Mouse (Mus musculus): ENCODE results near the gene Hnrnpdl. TPM values are rescaled to one million over a fixed set of nuclear protein-coding genes. Genes with fewer than 3 reads are reported as not detected.

Hnrnpdl gene
- polyA plus RNA-seq, 1 experiment from 2014 or later = 268 TPM

GRCm38 (mm10) chr5:100042467-100042866, 3.0 kb upstream of the Hnrnpdl start:
- Histone ChIP-seq H3K27me3 (ENCODE audit: control insufficient read depth, insufficient read depth, low read length) (no peaks in the 10 kb centered on the region), H3K4me3 (ENCODE audit: low read depth, low read length) (no peak overlapping the region), H3K4me2 (replicated peaks; ENCODE audit: low read depth, low read length) (no peak overlapping the region), H3K27ac (ENCODE audit: low read depth, low read length) (no peak overlapping the region), H3K9me3 (ENCODE audit: control insufficient read depth, low read length) (no peaks in the 10 kb centered on the region), H3K36me3 (ENCODE audit: control insufficient read depth, insufficient read depth, low read length) (no peaks in the 10 kb centered on the region), H3K9ac (ENCODE audit: low read depth, low read length) (no peak overlapping the region), H3K4me1 (replicated peaks; ENCODE audit: control insufficient read depth, insufficient read depth, low read length) (peaks cover 2% of the 10 kb centered on the region)
- DNase-seq (ENCODE audit: low spot score) (no peak), ATAC-seq (ENCODE audit: low FRiP score) (no peak)
- 95% methylated on average over 8 of the region's 8 CpGs for WGBS

GRCm38 (mm10) chr5:100041272-100041671, 1.8 kb upstream of the Hnrnpdl start:
- H3K4me1 ChIP-seq (replicated peaks; ENCODE audit: control insufficient read depth, insufficient read depth, low read length) = no peaks in the 10 kb centered on the region; the same call in none of the 2 replicates
- ATAC-seq (ENCODE audit: low FRiP score) (no peak), DNase-seq (ENCODE audit: low spot score) (no peak)
- no peaks in the 10 kb centered on the region for H3K27me3 ChIP-seq (ENCODE audit: control insufficient read depth, insufficient read depth, low read length)
- no peak overlapping the region for H3K9ac ChIP-seq (ENCODE audit: low read depth, low read length)
- no peak overlapping the region for H3K4me2 ChIP-seq (replicated peaks; ENCODE audit: low read depth, low read length)
- WGBS = 58% methylated on average over 4 of the region's 4 CpGs
- no peak overlapping the region for H3K4me3 ChIP-seq (ENCODE audit: low read depth, low read length)
- no peaks in the 10 kb centered on the region for H3K36me3 ChIP-seq (ENCODE audit: control insufficient read depth, insufficient read depth, low read length)
- no peak overlapping the region for H3K27ac ChIP-seq (ENCODE audit: low read depth, low read length)
- H3K9me3 ChIP-seq (ENCODE audit: control insufficient read depth, low read length) = no peaks in the 10 kb centered on the region

- Histone ChIP-seq H3K9ac (ENCODE audit: low read depth, low read length) (peak overlapping the region; percentile 82), H3K27me3 (ENCODE audit: control insufficient read depth, insufficient read depth, low read length) (no peaks in the 10 kb centered on the region), H3K27ac (ENCODE audit: low read depth, low read length) (peak overlapping the region; percentile 74), H3K4me1 (replicated peaks; ENCODE audit: control insufficient read depth, insufficient read depth, low read length) (no peaks in the 10 kb centered on the region; the same call in none of the 2 replicates), H3K9me3 (ENCODE audit: control insufficient read depth, low read length) (no peaks in the 10 kb centered on the region), H3K4me2 (replicated peaks; ENCODE audit: low read depth, low read length) (peak overlapping the region; percentile 66), H3K36me3 (ENCODE audit: control insufficient read depth, insufficient read depth, low read length) (peaks cover 5% of the 10 kb centered on the region; the same call in 1 of the 2 replicates), H3K4me3 (ENCODE audit: low read depth, low read length) (peak overlapping the region; percentile 97)
- DNase-seq (ENCODE audit: low spot score) = no peak
- ATAC-seq (ENCODE audit: low FRiP score) = no peak
- WGBS = 1% methylated on average over 19 of the region's 19 CpGs
These were observed 869 bp upstream of the Hnrnpdl start for GRCm38 (mm10) chr5:100040281-100040784.

- peak; percentile 75 for ATAC-seq (ENCODE audit: low FRiP score)
- peak overlapping the region; percentile 100 for H3K9ac ChIP-seq (ENCODE audit: low read depth, low read length)
These were observed 506 bp downstream of the Hnrnpdl start for GRCm38 (mm10) chr5:100038714-100039601.

GRCm38 (mm10) chr5:100037965-100038713, 1.3 kb downstream of the Hnrnpdl start:
- ATAC-seq (ENCODE audit: low FRiP score) (peak; percentile 42), DNase-seq (ENCODE audit: low spot score) (peak; percentile 93)
- Histone ChIP-seq H3K4me3 (ENCODE audit: low read depth, low read length) (peak overlapping the region; percentile 97), H3K36me3 (ENCODE audit: control insufficient read depth, insufficient read depth, low read length) (peaks cover 5% of the 10 kb centered on the region; the same call in 1 of the 2 replicates), H3K4me2 (replicated peaks; ENCODE audit: low read depth, low read length) (peak overlapping the region; percentile 91), H3K9me3 (ENCODE audit: control insufficient read depth, low read length) (no peaks in the 10 kb centered on the region), H3K4me1 (replicated peaks; ENCODE audit: control insufficient read depth, insufficient read depth, low read length) (peaks cover 2% of the 10 kb centered on the region), H3K27ac (ENCODE audit: low read depth, low read length) (peak overlapping the region; percentile 98), H3K9ac (ENCODE audit: low read depth, low read length) (peak overlapping the region; percentile 100), H3K27me3 (ENCODE audit: control insufficient read depth, insufficient read depth, low read length) (no peaks in the 10 kb centered on the region)
- WGBS = under 1% methylated on average over 31 of the region's 45 CpGs

More at GRCm38 (mm10) chr5:100038714-100039601, 506 bp downstream of the Hnrnpdl start:
- Histone ChIP-seq H3K27ac (ENCODE audit: low read depth, low read length) (peak overlapping the region; percentile 98), H3K27me3 (ENCODE audit: control insufficient read depth, insufficient read depth, low read length) (no peaks in the 10 kb centered on the region), H3K4me3 (ENCODE audit: low read depth, low read length) (peak overlapping the region; percentile 97), H3K4me1 (replicated peaks; ENCODE audit: control insufficient read depth, insufficient read depth, low read length) (peaks cover 2% of the 10 kb centered on the region), H3K36me3 (ENCODE audit: control insufficient read depth, insufficient read depth, low read length) (peaks cover 5% of the 10 kb centered on the region; the same call in 1 of the 2 replicates), H3K9me3 (ENCODE audit: control insufficient read depth, low read length) (no peaks in the 10 kb centered on the region), H3K4me2 (replicated peaks; ENCODE audit: low read depth, low read length) (peak overlapping the region; percentile 54)
- DNase-seq (ENCODE audit: low spot score) = peak; percentile 99
- WGBS = under 1% methylated on average over 93 of the region's 113 CpGs

- Histone ChIP-seq H3K27me3 (ENCODE audit: control insufficient read depth, insufficient read depth, low read length) (no peaks in the 10 kb centered on the region), H3K27ac (ENCODE audit: low read depth, low read length) (no peak overlapping the region), H3K9ac (ENCODE audit: low read depth, low read length) (no peak overlapping the region), H3K9me3 (ENCODE audit: control insufficient read depth, low read length) (no peaks in the 10 kb centered on the region), H3K4me3 (ENCODE audit: low read depth, low read length) (peak overlapping the region; percentile 97), H3K36me3 (ENCODE audit: control insufficient read depth, insufficient read depth, low read length) (peaks cover 13% of the 10 kb centered on the region; the same call in 1 of the 2 replicates), H3K4me1 (replicated peaks; ENCODE audit: control insufficient read depth, insufficient read depth, low read length) (peaks cover 2% of the 10 kb centered on the region), H3K4me2 (replicated peaks; ENCODE audit: low read depth, low read length) (peak overlapping the region; percentile 91)
- DNase-seq (ENCODE audit: low spot score) (peak; percentile 38), ATAC-seq (ENCODE audit: low FRiP score) (no peak)
- 33% methylated on average over 7 of the region's 7 CpGs for WGBS
These were observed 2.8 kb downstream of the Hnrnpdl start for GRCm38 (mm10) chr5:100036681-100037080.

- WGBS = 64% methylated on average over 7 of the region's 7 CpGs
- Histone ChIP-seq H3K9ac (ENCODE audit: low read depth, low read length) (no peak overlapping the region), H3K4me2 (replicated peaks; ENCODE audit: low read depth, low read length) (no peak overlapping the region), H3K27ac (ENCODE audit: low read depth, low read length) (no peak overlapping the region), H3K4me1 (replicated peaks; ENCODE audit: control insufficient read depth, insufficient read depth, low read length) (peaks cover 2% of the 10 kb centered on the region), H3K27me3 (ENCODE audit: control insufficient read depth, insufficient read depth, low read length) (no peaks in the 10 kb centered on the region), H3K4me3 (ENCODE audit: low read depth, low read length) (peak overlapping the region; percentile 16; the same call in 1 of the 2 replicates), H3K36me3 (ENCODE audit: control insufficient read depth, insufficient read depth, low read length) (peaks cover 13% of the 10 kb centered on the region; the same call in 1 of the 2 replicates), H3K9me3 (ENCODE audit: control insufficient read depth, low read length) (no peaks in the 10 kb centered on the region)
- ATAC-seq (ENCODE audit: low FRiP score) = no peak
- peak; percentile 25 for DNase-seq (ENCODE audit: low spot score)
These were observed 3.5 kb downstream of the Hnrnpdl start for GRCm38 (mm10) chr5:100035950-100036349.

GRCm38 (mm10) chr5:100032646-100033045, 6.8 kb downstream of the Hnrnpdl start:
- Histone ChIP-seq H3K4me1 (replicated peaks; ENCODE audit: control insufficient read depth, insufficient read depth, low read length) (peaks cover 2% of the 10 kb centered on the region; the same call in 1 of the 2 replicates), H3K9me3 (ENCODE audit: control insufficient read depth, low read length) (no peaks in the 10 kb centered on the region), H3K9ac (ENCODE audit: low read depth, low read length) (no peak overlapping the region), H3K36me3 (ENCODE audit: control insufficient read depth, insufficient read depth, low read length) (peaks cover 13% of the 10 kb centered on the region; the same call in 1 of the 2 replicates), H3K27ac (ENCODE audit: low read depth, low read length) (no peak overlapping the region), H3K4me2 (replicated peaks; ENCODE audit: low read depth, low read length) (no peak overlapping the region), H3K27me3 (ENCODE audit: control insufficient read depth, insufficient read depth, low read length) (no peaks in the 10 kb centered on the region), H3K4me3 (ENCODE audit: low read depth, low read length) (no peak overlapping the region)
- WGBS = 73% methylated on average over 3 of the region's 3 CpGs
- DNase-seq (ENCODE audit: low spot score) (peak; percentile 30), ATAC-seq (ENCODE audit: low FRiP score) (no peak)

Data from hindbrain, embryonic 11.5 days (tissue).